Comparison of ENCODE assay signal across 12 mouse cellular contexts in genomic region chr11:101679907-101680306, GRCm38 (mm10). TPM values are rescaled to one million over a fixed set of nuclear protein-coding genes. Genes with fewer than 3 reads are reported as not detected.
DNase-seq lines count a peak whose midpoint lies in the region; ATAC-seq and TF ChIP-seq lines count a peak whose summit lies in the region.
"Had no signal": no experiment of that assay in that cellular context is flagged by ENCODE, and none has a peak within 500 bp of the region (broad histone marks: within the 10 kb centered on the region; RNA-seq: fewer than 3 reads in every experiment).

No protein-coding gene starts in this region.

- no peak overlapping the region for H3K9ac ChIP-seq in midbrain, embryonic 16.5 days (ENCODE audit: low read depth, low read length)
- no peak overlapping the region for H3K9ac ChIP-seq in kidney, postnatal 0 days (ENCODE audit: low read depth, low read length)

- 59% methylated on average over 7 of the region's 7 CpGs for WGBS in midbrain, embryonic 10.5 days
- 57% methylated on average over 5 of the region's 7 CpGs for WGBS in midbrain, embryonic 16.5 days
- 27% methylated on average over 7 of the region's 7 CpGs for WGBS in kidney, postnatal 0 days

- H3K9me3 ChIP-seq in midbrain, embryonic 10.5 days (replicated peaks): no peaks in the 10 kb centered on the region
- no peaks in the 10 kb centered on the region for H3K9me3 ChIP-seq in midbrain, embryonic 16.5 days (replicated peaks; ENCODE audit: control insufficient read depth, low read length, poor library complexity, severe bottlenecking)
- no peaks in the 10 kb centered on the region for H3K9me3 ChIP-seq in kidney, postnatal 0 days (replicated peaks; ENCODE audit: low read length)

- H3K4me2 ChIP-seq in midbrain, embryonic 16.5 days (ENCODE audit: low read length): no peak overlapping the region
- H3K4me2 ChIP-seq in kidney, postnatal 0 days (ENCODE audit: low read length): no peak overlapping the region

- TF ChIP-seq CTCF in kidney, postnatal 0 days (IDR thresholded peaks at IDR 0.05; ENCODE audit: low read depth): no peak

- H3K27me3 ChIP-seq in midbrain, embryonic 10.5 days (ENCODE audit: low read depth, poor library complexity, severe bottlenecking): no peaks in the 10 kb centered on the region
- H3K27me3 ChIP-seq in midbrain, embryonic 16.5 days (ENCODE audit: control insufficient read depth, insufficient read depth, low read depth, low read length): no peaks in the 10 kb centered on the region
- H3K27me3 ChIP-seq in kidney, postnatal 0 days (ENCODE audit: insufficient read depth, low read length): no peaks in the 10 kb centered on the region

- H3K27ac ChIP-seq in midbrain, embryonic 10.5 days (replicated peaks): peak overlapping the region; percentile 59; the same call in 1 of the 2 replicates
- no peak overlapping the region for H3K27ac ChIP-seq in midbrain, embryonic 16.5 days (ENCODE audit: low read length)
- 0 out of 2 replicates have a peak overlapping the region, but pooled peaks have one; percentile 25 for H3K27ac ChIP-seq in kidney, postnatal 0 days

- peak; percentile 45 for DNase-seq in adrenal gland, adult 2 months
- no peak for DNase-seq in adrenal gland, adult 18-20 months (ENCODE audit: low spot score in 2 of 2)
- no peak for DNase-seq in midbrain, embryonic 10.5 days (ENCODE audit: low spot score)
- DNase-seq in kidney, postnatal 0 days (ENCODE audit: low spot score): no peak
- DNase-seq in ovary, postnatal 10 days (ENCODE audit: low spot score): no peak
- no peak for DNase-seq in B cell, adult 2 months
- DNase-seq in right cerebral cortex, postnatal 25 days: no peak
- DNase-seq: retina, postnatal 1 day had no signal

- no peak overlapping the region for H3K4me3 ChIP-seq in midbrain, embryonic 10.5 days
- no peak overlapping the region for H3K4me3 ChIP-seq in midbrain, embryonic 16.5 days (ENCODE audit: low read depth, low read length)
- no peak overlapping the region for H3K4me3 ChIP-seq in kidney, postnatal 0 days (replicated peaks; ENCODE audit: low read depth, low read length)
- H3K4me3 ChIP-seq: erythroblast, embryonic 14.5 days had no signal

- no peak for ATAC-seq in midbrain, embryonic 16.5 days
- no peak for ATAC-seq in kidney, postnatal 0 days (replicated peaks; ENCODE audit: low FRiP score, low read depth)
- ATAC-seq: activated CD4-positive, CD25-positive, alpha-beta regulatory T cell, adult 4 months; inflammation-experienced regulatory T-cells, adult 6 months had no signal

- no peaks in the 10 kb centered on the region for H3K36me3 ChIP-seq in midbrain, embryonic 10.5 days
- no peaks in the 10 kb centered on the region for H3K36me3 ChIP-seq in midbrain, embryonic 16.5 days (ENCODE audit: control insufficient read depth, insufficient read depth, low read length)
- no peaks in the 10 kb centered on the region for H3K36me3 ChIP-seq in kidney, postnatal 0 days (ENCODE audit: insufficient read depth, low read length)

- peaks cover 11% of the 10 kb centered on the region for H3K4me1 ChIP-seq in midbrain, embryonic 10.5 days
- 0 out of 2 replicates have a peak, but pooled peaks cover 3% of the 10 kb centered on the region for H3K4me1 ChIP-seq in midbrain, embryonic 16.5 days (ENCODE audit: control insufficient read depth, insufficient read depth, low read length)
- H3K4me1 ChIP-seq in kidney, postnatal 0 days (replicated peaks; ENCODE audit: insufficient read depth, low read length): no peaks in the 10 kb centered on the region

RNA-seq across cellular contexts. Expression of gene Arl4d, which starts 14.6 kb away (rescaled TPM):
- total RNA-seq in adrenal gland, adult 2 months (2021): 10 to 100 TPM; 10.8 to 16.6 TPM
- 4.0 and 4.8 TPM in 2 replicates for polyA plus RNA-seq in adrenal gland, adult 2 months (2012; rRNA removed)
- 10 to 100 TPM; 11.6 to 14.3 TPM for total RNA-seq in adrenal gland, adult 18-20 months (2021)
- 4.3 and 4.4 TPM in 2 replicates for polyA plus RNA-seq in midbrain, embryonic 10.5 days (2016; fragmentation: Nextera tagmentation; extraction: Ambion mirVana)
- 6.2 and 6.8 TPM in 2 replicates for polyA plus RNA-seq in midbrain, embryonic 16.5 days (2015; fragmentation: Nextera tagmentation; extraction: Ambion mirVana)
- 7.0 and 7.9 TPM in 2 replicates for polyA plus RNA-seq in kidney, postnatal 0 days (2015; fragmentation: Nextera tagmentation; extraction: Ambion mirVana)

RNA-seq across cellular contexts. Expression of gene Dhx8, which starts 52.8 kb away (rescaled TPM):
- total RNA-seq in adrenal gland, adult 2 months (2021): 10 to 100 TPM; 25.0 to 28.6 TPM
- 4.9 and 5.8 TPM in 2 replicates for polyA plus RNA-seq in adrenal gland, adult 2 months (2012; rRNA removed)
- 10 to 100 TPM; 24.2 to 27.7 TPM for total RNA-seq in adrenal gland, adult 18-20 months (2021)
- 40.0 and 44.0 TPM in 2 replicates for polyA plus RNA-seq in midbrain, embryonic 10.5 days (2016; fragmentation: Nextera tagmentation; extraction: Ambion mirVana)
- 32.0 and 34.3 TPM in 2 replicates for polyA plus RNA-seq in midbrain, embryonic 16.5 days (2015; fragmentation: Nextera tagmentation; extraction: Ambion mirVana)
- polyA plus RNA-seq in kidney, postnatal 0 days (2015; fragmentation: Nextera tagmentation; extraction: Ambion mirVana): 18.3 and 20.4 TPM in 2 replicates

RNA-seq across cellular contexts. Expression of gene Rdm1, which starts 52.9 kb away (rescaled TPM):
- total RNA-seq in adrenal gland, adult 2 months (2021): 10 to 100 TPM; 28.7 to 29.8 TPM
- 17.5 and 19.9 TPM in 2 replicates for polyA plus RNA-seq in adrenal gland, adult 2 months (2012; rRNA removed)
- 10 to 100 TPM; 29.3 to 31.3 TPM for total RNA-seq in adrenal gland, adult 18-20 months (2021)
- polyA plus RNA-seq in midbrain, embryonic 10.5 days (2016; fragmentation: Nextera tagmentation; extraction: Ambion mirVana): 35.2 and 39.2 TPM in 2 replicates
- 10.6 and 10.7 TPM in 2 replicates for polyA plus RNA-seq in midbrain, embryonic 16.5 days (2015; fragmentation: Nextera tagmentation; extraction: Ambion mirVana)
- 30.9 and 37.6 TPM in 2 replicates for polyA plus RNA-seq in kidney, postnatal 0 days (2015; fragmentation: Nextera tagmentation; extraction: Ambion mirVana)
